In genomic region chr3:108380695-108381094, GRCm38 (mm10) we compare ENCODE assay signal across 12 mouse cellular contexts. TPM values are rescaled to one million over a fixed set of nuclear protein-coding genes. Genes with fewer than 3 reads are reported as not detected.
A peak's percentile ranks its signal among the peaks of the same experiment; 100 is the strongest.
DNase-seq lines count a peak whose midpoint lies in the region; ATAC-seq and TF ChIP-seq lines count a peak whose summit lies in the region.
"Had no signal": no experiment of that assay in that cellular context is flagged by ENCODE, and none has a peak within 500 bp of the region (broad histone marks: within the 10 kb centered on the region; RNA-seq: fewer than 3 reads in every experiment).

No protein-coding gene starts in this region.

- H3K4me1 ChIP-seq in embryonic facial prominence, embryonic 11.5 days (ENCODE audit: control insufficient read depth, insufficient read depth, low read length) = peaks cover 4% of the 10 kb centered on the region
- peaks cover 43% of the 10 kb centered on the region for H3K4me1 ChIP-seq in embryonic facial prominence, embryonic 10.5 days
- H3K4me1 ChIP-seq in lung, embryonic 14.5 days (ENCODE audit: insufficient read depth) = peaks cover 21% of the 10 kb centered on the region
- no peaks in the 10 kb centered on the region for H3K4me1 ChIP-seq in ES-Bruce4 (ENCODE audit: control insufficient read depth, insufficient read depth, low read length)
- peaks cover 28% of the 10 kb centered on the region for H3K4me1 ChIP-seq in liver, postnatal 0 days (ENCODE audit: insufficient read depth)

- peak; percentile 62 for TF ChIP-seq CTCF in lung, embryonic 14.5 days (IDR thresholded peaks at IDR 0.05; ENCODE audit: low read depth)
- peak; percentile 94 for TF ChIP-seq CTCF in ES-Bruce4 (IDR thresholded peaks at IDR 0.05; ENCODE audit: low read depth, low read length)
- peak; percentile 73 for TF ChIP-seq CTCF in liver, postnatal 0 days (IDR thresholded peaks at IDR 0.05; ENCODE audit: low read depth)

- H3K9ac ChIP-seq in embryonic facial prominence, embryonic 11.5 days (replicated peaks; ENCODE audit: low read length) = no peak overlapping the region
- no peak overlapping the region for H3K9ac ChIP-seq in lung, embryonic 14.5 days
- H3K9ac ChIP-seq in ES-Bruce4 (ENCODE audit: low read depth, poor library complexity, severe bottlenecking) = no peak overlapping the region
- H3K9ac ChIP-seq in liver, postnatal 0 days (replicated peaks) = no peak overlapping the region
- H3K9ac ChIP-seq: midbrain, embryonic 13.5 days had no signal

- H3K27ac ChIP-seq in embryonic facial prominence, embryonic 11.5 days (replicated peaks; ENCODE audit: low read depth, low read length) = no peak overlapping the region
- H3K27ac ChIP-seq in embryonic facial prominence, embryonic 10.5 days (replicated peaks) = no peak overlapping the region
- H3K27ac ChIP-seq in lung, embryonic 14.5 days (ENCODE audit: low read depth) = no peak overlapping the region
- no peak overlapping the region for H3K27ac ChIP-seq in ES-Bruce4 (ENCODE audit: insufficient read depth, low read length)
- no peak overlapping the region for H3K27ac ChIP-seq in liver, postnatal 0 days (ENCODE audit: low read depth)
- H3K27ac ChIP-seq: liver, embryonic 13.5 days; midbrain, embryonic 13.5 days had no signal

- TF ChIP-seq POLR2A in ES-Bruce4 (IDR thresholded peaks at IDR 0.05; ENCODE audit: insufficient read depth, low read length) = no peak

- no peaks in the 10 kb centered on the region for H3K9me3 ChIP-seq in embryonic facial prominence, embryonic 11.5 days (replicated peaks; ENCODE audit: control insufficient read depth, low read length)
- H3K9me3 ChIP-seq in embryonic facial prominence, embryonic 10.5 days = no peaks in the 10 kb centered on the region
- H3K9me3 ChIP-seq in lung, embryonic 14.5 days (ENCODE audit: low read depth, low read length) = no peaks in the 10 kb centered on the region
- H3K9me3 ChIP-seq in ES-Bruce4 (replicated peaks; ENCODE audit: control insufficient read depth, insufficient read depth, low read length, poor library complexity, severe bottlenecking) = no peaks in the 10 kb centered on the region
- H3K9me3 ChIP-seq in liver, postnatal 0 days (ENCODE audit: low read length) = no peaks in the 10 kb centered on the region
- H3K9me3 ChIP-seq: liver, embryonic 13.5 days; midbrain, embryonic 13.5 days had no signal

- TF ChIP-seq EP300 in ES-Bruce4 (IDR thresholded peaks at IDR 0.05; ENCODE audit: insufficient read depth, low read depth, low read length) = no peak
- no peak for TF ChIP-seq EP300 in liver, postnatal 0 days (IDR thresholded peaks at IDR 0.05; ENCODE audit: low read depth)

- no peak overlapping the region for H3K4me2 ChIP-seq in embryonic facial prominence, embryonic 11.5 days (ENCODE audit: low read depth, low read length)
- no peak overlapping the region for H3K4me2 ChIP-seq in lung, embryonic 14.5 days
- H3K4me2 ChIP-seq in liver, postnatal 0 days (ENCODE audit: low read depth, low read length) = no peak overlapping the region
- H3K4me2 ChIP-seq: midbrain, embryonic 13.5 days had no signal

- peak; percentile 21 for DNase-seq in embryonic facial prominence, embryonic 11.5 days (ENCODE audit: low spot score)
- DNase-seq in embryonic facial prominence, embryonic 10.5 days (ENCODE audit: low spot score) = no peak
- no peak for DNase-seq in lung, embryonic 14.5 days
- DNase-seq in lung, postnatal 10 days = no peak
- DNase-seq in liver, postnatal 0 days = no peak
- no peak for DNase-seq in right cerebral cortex, postnatal 25 days
- DNase-seq in cerebellum, adult 18-20 months = no peak
- DNase-seq: cerebellum, adult 9-10 months; kidney, adult 11 months; liver, embryonic 13.5 days had no signal

- no peak for ATAC-seq in embryonic facial prominence, embryonic 11.5 days (replicated peaks; ENCODE audit: insufficient number of reproducible peaks, low FRiP score, low TSS enrichment, low read depth)
- no peak for ATAC-seq in lung, embryonic 14.5 days (ENCODE audit: insufficient read depth)
- no peak for ATAC-seq in liver, postnatal 0 days
- ATAC-seq: midbrain, embryonic 13.5 days had no signal

- H3K27me3 ChIP-seq in embryonic facial prominence, embryonic 11.5 days (ENCODE audit: control insufficient read depth, insufficient read depth, low read length) = no peaks in the 10 kb centered on the region
- H3K27me3 ChIP-seq in embryonic facial prominence, embryonic 10.5 days (replicated peaks; ENCODE audit: low read depth, poor library complexity, severe bottlenecking) = no peaks in the 10 kb centered on the region
- no peaks in the 10 kb centered on the region for H3K27me3 ChIP-seq in lung, embryonic 14.5 days (ENCODE audit: insufficient read depth, low read length)
- H3K27me3 ChIP-seq in ES-Bruce4 (ENCODE audit: control insufficient read depth, insufficient read depth, low read length, poor library complexity, severe bottlenecking) = no peaks in the 10 kb centered on the region
- H3K27me3 ChIP-seq in liver, postnatal 0 days (ENCODE audit: insufficient read depth, low read length) = no peaks in the 10 kb centered on the region
- H3K27me3 ChIP-seq: liver, embryonic 13.5 days; midbrain, embryonic 13.5 days had no signal

- H3K4me3 ChIP-seq in embryonic facial prominence, embryonic 11.5 days (ENCODE audit: low read depth, low read length) = no peak overlapping the region
- H3K4me3 ChIP-seq in embryonic facial prominence, embryonic 10.5 days = no peak overlapping the region
- H3K4me3 ChIP-seq in lung, embryonic 14.5 days (ENCODE audit: low read depth, low read length) = no peak overlapping the region
- no peak overlapping the region for H3K4me3 ChIP-seq in ES-Bruce4 (ENCODE audit: low read depth, low read length)
- no peak overlapping the region for H3K4me3 ChIP-seq in liver, postnatal 0 days (ENCODE audit: low read depth, low read length)
- H3K4me3 ChIP-seq: midbrain, embryonic 13.5 days had no signal

- no peaks in the 10 kb centered on the region; the same call in 1 of the 2 replicates for H3K36me3 ChIP-seq in embryonic facial prominence, embryonic 11.5 days (replicated peaks; ENCODE audit: control insufficient read depth, insufficient read depth, low read depth, low read length)
- peaks cover 9% of the 10 kb centered on the region for H3K36me3 ChIP-seq in embryonic facial prominence, embryonic 10.5 days (replicated peaks)
- H3K36me3 ChIP-seq in lung, embryonic 14.5 days (ENCODE audit: insufficient read depth) = peaks cover 5% of the 10 kb centered on the region; the same call in 1 of the 2 replicates
- H3K36me3 ChIP-seq in ES-Bruce4 (ENCODE audit: control insufficient read depth, insufficient read depth, low read length, poor library complexity, severe bottlenecking) = peaks cover 10% of the 10 kb centered on the region
- H3K36me3 ChIP-seq in liver, postnatal 0 days (replicated peaks; ENCODE audit: insufficient read depth, low read length) = no peaks in the 10 kb centered on the region
- H3K36me3 ChIP-seq: midbrain, embryonic 13.5 days had no signal

- 78% methylated on average over 6 of the region's 6 CpGs for WGBS in embryonic facial prominence, embryonic 11.5 days
- whole genome bisulfite sequencing in embryonic facial prominence, embryonic 10.5 days = 72% methylated on average over 6 of the region's 6 CpGs
- WGBS in lung, embryonic 14.5 days = 81% methylated on average over 6 of the region's 6 CpGs
- 79% methylated on average over 6 of the region's 6 CpGs for WGBS in liver, postnatal 0 days (ENCODE audit: insufficient replicate concordance)

RNA-seq across cellular contexts. Expression of gene Psrc1, which starts 2.9 kb away (rescaled TPM):
- 71.5 and 81.7 TPM in 2 replicates for polyA plus RNA-seq in embryonic facial prominence, embryonic 11.5 days (2014; fragmentation: Nextera tagmentation; extraction: Ambion mirVana)
- 97.9 and 100.0 TPM in 2 replicates for polyA plus RNA-seq in embryonic facial prominence, embryonic 10.5 days (2016; fragmentation: Nextera tagmentation; extraction: Ambion mirVana)
- 76.5 and 79.7 TPM in 2 replicates for polyA plus RNA-seq in lung, embryonic 14.5 days (2014; fragmentation: Nextera tagmentation; extraction: Ambion mirVana)
- 255 and 272 TPM in 2 replicates for polyA plus RNA-seq in ES-Bruce4 (2011; ENCODE audit: insufficient read depth, insufficient read length, low read depth, missing spikeins)
- polyA plus RNA-seq in liver, postnatal 0 days (2015; fragmentation: Nextera tagmentation; extraction: Ambion mirVana) = 5.6 and 7.8 TPM in 2 replicates

RNA-seq across cellular contexts. Expression of gene Mybphl, which starts 16.0 kb away (rescaled TPM):
- polyA plus RNA-seq in embryonic facial prominence, embryonic 11.5 days (2014; fragmentation: Nextera tagmentation; extraction: Ambion mirVana) = 0.32 TPM in 1 of 2 replicates, not detected in the other
- polyA plus RNA-seq in embryonic facial prominence, embryonic 10.5 days (2016; fragmentation: Nextera tagmentation; extraction: Ambion mirVana) = 0.22 TPM in 1 of 2 replicates, not detected in the other
- polyA plus RNA-seq in lung, embryonic 14.5 days (2014; fragmentation: Nextera tagmentation; extraction: Ambion mirVana) = 0.75 and 4.7 TPM in 2 replicates
- polyA plus RNA-seq in ES-Bruce4 (2011; ENCODE audit: insufficient read depth, insufficient read length, low read depth, missing spikeins) = not detected in 2 replicates
- 0.49 and 0.76 TPM in 2 replicates for polyA plus RNA-seq in liver, postnatal 0 days (2015; fragmentation: Nextera tagmentation; extraction: Ambion mirVana)
- polyA plus RNA-seq: midbrain, embryonic 13.5 days had no signal

RNA-seq across cellular contexts. Expression of gene Celsr2, which starts 34.7 kb away (rescaled TPM):
- 12.4 and 13.5 TPM in 2 replicates for polyA plus RNA-seq in embryonic facial prominence, embryonic 11.5 days (2014; fragmentation: Nextera tagmentation; extraction: Ambion mirVana)
- 10.2 and 20.1 TPM in 2 replicates for polyA plus RNA-seq in embryonic facial prominence, embryonic 10.5 days (2016; fragmentation: Nextera tagmentation; extraction: Ambion mirVana)
- polyA plus RNA-seq in lung, embryonic 14.5 days (2014; fragmentation: Nextera tagmentation; extraction: Ambion mirVana) = 8.3 and 9.4 TPM in 2 replicates
- polyA plus RNA-seq in ES-Bruce4 (2011; ENCODE audit: insufficient read depth, insufficient read length, low read depth, missing spikeins) = 7.1 and 8.9 TPM in 2 replicates
- polyA plus RNA-seq in liver, postnatal 0 days (2015; fragmentation: Nextera tagmentation; extraction: Ambion mirVana) = 0.18 and 0.30 TPM in 2 replicates
